Comparison of ENCODE assay signal across 1 mouse cellular context in genomic region chr7:121034701-121035141, GRCm38 (mm10).
TF ChIP-seq lines count a peak whose summit lies in the region.

No protein-coding gene starts in this region.

TF ChIP-seq in CH12.LX, 34 proteins besides CTCF, POLR2A, EP300 and RAD21:
- TF ChIP-seq MXI1 (IDR thresholded peaks at IDR 0.05; ENCODE audit: low read depth, low read length) (peak; percentile 68; the same call in 1 of the 2 replicates), CHD1 (IDR thresholded peaks at IDR 0.05; ENCODE audit: low read depth, low read length) (no peak), JUND (conservative IDR thresholded peaks at IDR 0.05; ENCODE audit: low read depth, low read length) (no peak), NRF1 (IDR thresholded peaks at IDR 0.05; ENCODE audit: low read depth, low read length) (no peak), ZNF384 (IDR thresholded peaks at IDR 0.05; ENCODE audit: low read depth, low read length) (no peak), GABPA (IDR thresholded peaks at IDR 0.05; ENCODE audit: insufficient replicate concordance, low read depth, low read length) (no peak), MEF2A (IDR thresholded peaks at IDR 0.05; ENCODE audit: borderline replicate concordance, low read depth, low read length) (no peak)
